Mouse (Mus musculus) embryonic fibroblast, embryonic 13.5 days (primary cell): ENCODE measurements at regions not wholly inside any gene's neighbourhood (a gene's known extent, or its start where the extent isn't known, plus 50 kb on each side); places are given as distances from the start of the nearest gene placed in this dataset.

ENCODE experiments used
- CTCF ChIP-seq: IDR thresholded peaks from 2 replicates; pipeline ENCODE4 v1.5.1; 2011; ENCODE audit warnings: mild to moderate bottlenecking, control low read depth, low read length, moderate library complexity, borderline replicate concordance; ENCODE audit not compliant: insufficient read depth
- POLR2A ChIP-seq: IDR thresholded peaks from 2 replicates; pipeline ENCODE4 v1.6.1; 2011; ENCODE audit warnings: low read depth, mild to moderate bottlenecking, control low read depth, low read length, moderate library complexity

- TF ChIP-seq POLR2A (no peak), CTCF (no peak)
These were observed 138.8 kb downstream of the Dhx15 start for GRCm38 (mm10) chr5:52051383-52052071.
